Mouse (Mus musculus) adrenal gland, postnatal 25 days (tissue): ENCODE data around the gene Ugt1a5. TPM values are rescaled to one million over a fixed set of nuclear protein-coding genes. Genes with fewer than 3 reads are reported as not detected.

Experiments
- DNase-seq: peaks from one replicate; pipeline ENCODE4 v3.0.0; 2021; ENCODE audit warnings: mixed read lengths
- total RNA-seq: library from RNA; stranded (reverse); gene quantifications from 2 replicates; pipeline ENCODE4 v1.2.3, GENCODE M21; 2021

Ugt1a5 gene
- total RNA-seq, 1 experiment from 2014 or later = 0.58 TPM

DNA sequence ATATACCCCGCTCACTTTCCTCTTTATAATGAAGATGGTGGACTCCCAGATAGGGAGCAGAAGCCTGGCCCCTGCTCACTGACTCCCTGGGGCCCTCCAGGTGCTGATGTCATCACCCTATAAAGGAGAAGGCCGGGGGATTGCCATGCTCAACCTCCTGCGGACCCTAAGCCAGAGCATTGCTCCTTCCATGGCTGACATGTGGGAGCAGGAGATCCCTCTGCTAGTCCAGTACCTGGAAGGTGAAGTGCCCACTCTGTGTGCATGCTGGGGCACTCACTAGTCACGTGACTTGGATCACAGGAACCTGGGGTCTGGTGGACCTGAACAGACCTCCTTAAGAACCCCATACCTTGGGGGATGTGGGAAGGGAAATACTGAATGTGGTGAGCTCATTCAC lies 74.8 kb downstream of the Ugt1a5 start:
- no peak for DNase-seq

DNA sequence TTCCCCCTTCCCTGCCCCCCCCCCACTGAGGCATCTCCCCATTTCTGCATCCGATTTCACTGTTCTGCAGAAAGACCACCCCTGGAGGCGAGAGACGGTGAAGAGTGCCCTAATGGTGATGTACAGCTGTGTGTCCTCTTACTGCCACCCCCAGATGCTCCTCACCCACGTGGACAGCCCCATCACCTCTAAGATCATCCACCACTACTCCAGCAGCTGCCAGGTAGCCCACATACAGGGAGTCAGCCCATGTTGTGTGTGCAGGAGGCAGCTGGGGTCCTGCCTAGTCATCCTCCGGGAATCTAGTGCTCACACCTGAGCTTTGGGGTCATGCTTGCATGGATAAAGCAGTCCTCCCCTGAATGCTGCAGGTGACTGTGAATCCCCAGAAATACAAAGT lies 78.0 kb downstream of the Ugt1a5 start:
- no peak for DNase-seq

DNA sequence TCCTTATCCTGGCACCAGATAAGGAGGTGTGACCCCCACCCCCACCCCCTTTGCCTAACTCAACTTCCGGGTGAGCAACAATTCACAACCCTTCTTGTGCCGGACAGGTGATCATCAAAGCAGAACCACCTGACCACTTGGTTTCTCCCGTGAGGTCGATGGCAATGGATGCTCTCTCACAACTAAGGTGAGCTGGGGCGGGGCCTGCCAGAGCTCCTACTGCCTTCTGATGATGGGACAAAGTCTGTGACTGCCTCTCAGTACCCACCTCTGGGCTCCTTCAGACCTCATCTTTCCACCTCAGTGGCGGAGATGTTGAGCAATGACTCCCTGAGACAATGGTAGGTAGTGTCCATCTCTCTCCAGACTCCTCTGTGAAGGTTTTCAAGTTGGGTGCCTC lies 80.1 kb downstream of the Ugt1a5 start:
- DNase-seq = no peak

DNA sequence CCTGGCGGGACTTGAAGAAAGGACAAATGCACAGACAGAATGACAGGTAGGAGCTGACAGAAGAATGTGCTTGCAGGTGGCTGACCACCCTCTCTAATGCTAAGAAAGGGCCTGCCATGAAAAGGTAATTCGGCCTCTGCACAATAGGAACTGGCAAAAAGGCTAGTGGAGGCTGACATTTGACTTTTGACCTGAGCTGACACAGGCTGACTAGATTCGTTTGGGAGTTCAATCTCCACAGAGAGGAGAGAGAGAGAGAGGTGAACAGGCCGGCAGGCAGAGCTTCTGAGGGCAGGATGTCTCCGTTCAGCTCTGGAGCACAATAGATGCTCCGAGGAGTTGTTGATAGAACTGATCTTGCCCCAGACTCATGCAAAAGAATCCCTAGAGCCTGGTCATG lies 80.6 kb downstream of the Ugt1a5 start:
- DNase-seq = no peak

DNA sequence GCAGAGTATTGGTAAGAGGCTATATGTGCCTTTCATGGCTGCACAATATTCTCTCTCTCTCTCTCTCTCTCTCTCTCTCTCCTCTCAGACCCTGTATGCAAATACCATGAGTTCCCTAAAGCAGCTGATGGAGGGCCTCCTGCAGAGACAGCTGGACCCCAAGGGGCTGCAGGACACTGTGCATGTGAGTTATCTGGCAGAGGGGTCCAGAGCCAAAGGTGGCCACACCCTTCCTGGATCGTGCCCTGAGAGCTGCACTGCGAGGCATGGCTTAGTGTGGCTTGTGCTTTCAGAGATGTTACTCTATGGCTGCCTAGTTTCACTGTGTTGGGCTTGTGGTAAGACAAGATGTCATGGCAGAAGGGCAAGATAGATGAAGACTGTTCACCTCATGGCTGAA lies 81.8 kb downstream of the Ugt1a5 start:
- DNase-seq = no peak

DNA sequence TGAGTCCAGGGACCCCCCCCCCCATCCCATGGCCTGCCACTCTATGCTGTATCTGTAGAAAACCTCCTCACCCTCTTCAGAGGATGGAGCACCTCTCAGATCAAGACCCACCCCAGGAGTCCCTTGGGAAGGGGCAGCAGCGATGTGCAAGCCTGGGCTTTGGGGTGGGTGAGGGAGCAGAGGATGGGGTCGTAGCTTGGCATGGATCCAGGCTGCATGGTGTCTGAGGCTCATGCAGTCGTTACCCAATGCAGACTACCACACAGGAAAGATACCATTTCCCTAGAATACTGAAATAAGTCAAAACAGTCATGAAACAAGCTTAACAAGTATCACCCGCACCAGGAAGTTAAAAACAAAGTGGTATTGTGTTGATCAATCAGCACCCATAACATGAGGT lies 82.8 kb downstream of the Ugt1a5 start:
- no peak for DNase-seq

DNA sequence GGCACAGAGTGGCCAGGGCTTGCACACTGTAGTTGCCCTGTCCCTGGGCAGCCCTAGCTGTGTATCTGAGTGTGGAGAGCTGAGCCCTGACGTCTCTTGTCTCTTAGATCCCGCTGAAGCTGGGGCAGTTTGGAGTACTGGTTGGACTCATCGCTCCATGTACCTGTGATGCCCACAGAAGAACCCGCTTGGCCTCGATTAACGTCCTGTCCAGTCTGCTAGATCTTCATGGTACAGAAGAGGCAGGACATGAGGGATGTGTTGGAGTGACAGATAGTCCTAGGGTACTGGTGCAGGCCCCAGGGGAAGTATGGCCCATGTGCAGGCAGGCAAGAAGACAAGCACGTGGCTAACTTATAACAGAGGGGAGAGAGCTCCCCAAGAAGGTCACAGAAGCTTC lies 83.8 kb downstream of the Ugt1a5 start:
- no peak for DNase-seq

DNA sequence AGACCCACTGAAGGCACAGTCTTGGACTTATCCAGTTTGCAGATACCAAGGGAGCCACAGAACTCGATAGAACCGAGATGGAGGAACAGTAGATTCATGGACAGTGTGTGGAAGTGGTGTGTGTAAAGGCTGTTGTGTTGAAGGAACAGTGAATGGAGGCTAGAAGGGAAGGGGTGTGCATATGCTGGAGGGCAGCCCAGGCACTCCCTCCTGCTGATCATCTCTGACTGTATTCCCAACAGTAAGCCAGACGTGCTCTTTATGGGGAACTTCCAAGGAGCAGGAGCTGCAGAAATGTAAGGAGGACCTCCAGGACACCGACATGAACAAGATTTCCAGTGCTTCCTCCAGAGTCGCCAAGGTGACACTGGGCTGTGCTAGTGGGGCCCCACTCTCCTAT lies 84.2 kb downstream of the Ugt1a5 start:
- no peak for DNase-seq

DNA sequence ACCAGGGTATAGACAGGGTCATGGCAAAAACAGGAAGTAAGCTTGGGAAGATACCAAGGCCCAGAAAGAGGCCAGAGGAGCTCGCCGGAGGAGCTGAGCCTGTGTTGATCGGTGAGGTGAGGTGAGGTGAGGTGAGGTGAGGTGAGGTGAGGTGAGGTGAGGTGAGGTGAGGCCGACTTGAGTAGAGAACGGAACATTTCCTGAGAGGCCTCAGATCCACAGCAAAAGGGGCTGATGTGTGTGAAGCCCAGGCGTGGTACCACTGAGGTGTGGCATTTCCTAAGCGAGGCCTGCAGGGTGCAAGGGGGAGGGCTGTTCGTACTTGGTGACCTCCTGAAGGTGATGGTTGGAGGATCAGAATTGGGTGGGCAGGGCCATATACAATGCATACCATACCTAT lies 87.3 kb downstream of the Ugt1a5 start:
- DNase-seq = no peak

DNA sequence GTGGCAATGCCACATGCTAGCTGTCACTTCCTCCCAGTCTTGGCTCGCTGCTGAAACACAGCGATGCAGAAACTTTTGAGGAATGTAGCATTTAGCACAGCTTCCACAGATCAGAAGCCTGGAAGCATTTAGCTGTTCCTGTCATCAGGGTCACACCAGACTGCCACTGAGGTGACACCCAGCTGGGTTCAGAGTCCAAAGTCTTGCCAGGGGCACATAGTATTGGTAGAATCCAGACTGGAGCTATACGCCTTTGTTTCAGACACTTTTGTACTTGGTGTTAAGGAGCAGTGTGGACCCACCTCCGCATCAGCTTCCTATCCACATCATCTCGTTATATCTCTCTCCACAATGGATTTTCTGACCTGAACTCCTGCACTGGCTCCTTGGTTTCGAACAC lies 87.7 kb downstream of the Ugt1a5 start:
- DNase-seq = no peak

DNA sequence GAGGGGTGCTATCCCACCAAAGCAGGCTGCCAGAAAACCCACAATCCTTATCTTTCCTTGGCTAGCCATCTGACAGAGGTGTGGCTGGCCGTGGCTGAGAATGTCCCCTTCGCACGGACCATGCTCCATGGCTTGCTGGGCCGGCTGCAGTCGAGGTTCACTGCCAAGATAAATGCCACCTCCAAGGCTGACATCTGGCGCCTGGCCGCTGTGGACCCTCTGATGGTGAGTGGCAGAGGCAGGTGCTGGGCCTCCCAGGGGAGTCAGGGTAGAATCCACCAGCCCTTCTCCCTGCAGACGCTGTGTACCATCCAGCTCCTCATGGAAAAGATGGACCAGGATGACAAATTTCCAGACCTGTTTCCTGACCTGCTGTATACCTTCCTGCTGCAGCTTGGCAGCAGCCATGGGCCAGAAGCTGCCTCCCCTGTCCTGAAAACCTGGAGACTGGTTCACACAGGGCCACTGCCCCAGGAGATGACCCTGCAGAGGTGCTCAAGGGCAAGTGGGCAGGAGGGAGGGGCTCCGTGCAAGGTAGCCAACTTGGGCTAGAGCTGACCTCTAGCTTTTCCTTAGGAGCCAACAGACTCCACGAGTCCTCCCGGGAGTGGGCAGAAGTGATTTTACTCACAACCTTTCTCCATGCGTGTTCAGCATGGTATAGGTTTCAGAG lies 89.1 kb downstream of the Ugt1a5 start:
- no peak for DNase-seq

DNA sequence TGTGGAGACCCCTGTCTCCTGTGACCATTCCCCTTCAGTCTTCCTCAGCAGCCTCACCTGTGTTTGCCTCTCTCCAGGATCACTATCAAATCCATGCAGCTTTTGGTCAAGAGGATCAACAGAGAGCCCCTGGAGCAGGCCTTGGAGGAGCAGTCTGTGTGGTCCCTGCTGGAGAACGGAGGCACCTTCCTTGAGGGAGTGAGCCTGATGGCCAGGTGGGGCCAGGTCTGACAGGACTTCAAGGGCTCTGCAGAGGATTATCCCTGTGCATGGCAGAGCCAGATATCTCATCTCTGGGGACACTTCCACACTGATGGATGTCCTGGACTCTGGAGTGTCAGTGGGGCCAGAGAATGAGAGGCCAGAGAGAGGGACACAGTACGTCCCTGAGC lies 89.7 kb downstream of the Ugt1a5 start:
- no peak for DNase-seq

DNA sequence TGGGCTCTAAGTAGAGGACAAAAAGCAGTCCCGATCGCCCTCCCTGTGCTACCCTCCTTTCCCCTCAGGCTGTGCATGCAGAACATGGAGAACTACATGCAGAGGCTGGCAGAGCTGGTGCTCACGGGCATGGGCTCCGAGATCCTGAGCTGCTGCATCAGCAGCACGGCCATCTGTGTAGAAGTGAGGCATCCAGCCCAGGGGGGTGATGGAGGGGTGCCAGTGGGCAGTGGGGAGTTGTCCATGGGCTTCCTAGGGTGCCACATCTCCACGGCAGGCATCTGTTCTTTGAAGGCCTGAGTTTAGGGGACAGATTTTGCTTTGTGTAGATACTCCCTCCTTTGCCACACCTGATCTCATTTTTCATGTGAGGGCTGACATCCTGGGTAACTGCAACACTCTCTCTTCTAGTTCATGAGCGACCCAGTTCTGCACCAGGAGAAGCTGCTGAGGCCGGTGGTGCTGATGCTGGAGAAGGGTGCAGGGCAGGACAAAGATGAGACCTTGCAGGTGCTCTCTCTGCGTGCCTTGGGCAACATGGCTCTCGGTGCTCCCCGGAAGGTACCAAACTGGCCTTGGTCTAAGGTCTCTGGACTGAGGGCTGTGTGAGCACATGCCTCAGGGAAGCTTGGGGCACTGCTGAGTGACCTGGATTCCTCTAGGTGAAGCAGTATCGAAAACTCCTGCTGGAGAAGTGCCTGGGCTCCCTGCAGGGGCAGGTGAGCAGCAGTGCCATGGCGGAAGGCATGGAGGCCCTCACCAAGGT lies 90.4 kb downstream of the Ugt1a5 start:
- DNase-seq = no peak

DNA sequence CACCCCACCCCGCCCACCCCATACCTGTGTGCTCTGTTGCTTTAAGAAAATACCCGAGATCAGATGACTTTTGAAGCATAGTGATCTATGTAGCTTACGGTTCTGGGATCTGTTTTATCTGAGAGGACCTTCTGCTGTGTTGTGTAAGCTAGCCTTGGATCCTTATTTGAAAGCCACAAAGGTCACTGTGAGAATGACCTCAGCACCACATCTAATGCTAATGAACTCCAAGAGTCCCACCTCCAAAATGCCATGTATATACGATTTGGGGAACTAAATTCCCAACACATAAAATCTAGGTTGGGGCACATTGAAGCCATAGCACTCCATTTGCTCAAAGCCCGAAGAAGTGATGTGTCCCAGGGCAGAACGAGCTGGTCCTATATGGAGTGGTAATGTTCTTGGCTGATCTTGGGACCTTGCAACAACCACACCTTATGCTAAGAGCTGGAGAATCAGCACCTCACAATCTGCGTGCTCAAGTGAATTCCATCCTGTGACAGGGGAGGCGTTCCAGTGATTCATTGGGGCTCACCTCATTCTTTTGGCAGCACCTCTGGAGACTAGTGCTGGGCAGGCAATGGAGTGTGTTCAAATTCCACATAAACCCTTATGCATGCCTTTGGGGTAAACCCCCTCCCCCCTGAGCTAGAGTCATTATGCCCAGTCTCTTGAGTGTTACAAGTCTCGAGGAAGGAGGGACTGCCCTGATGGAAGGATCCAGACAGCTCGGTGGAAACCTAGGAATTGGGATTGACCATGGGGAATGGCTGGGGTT lies 91.3 kb downstream of the Ugt1a5 start:
- no peak for DNase-seq

DNA sequence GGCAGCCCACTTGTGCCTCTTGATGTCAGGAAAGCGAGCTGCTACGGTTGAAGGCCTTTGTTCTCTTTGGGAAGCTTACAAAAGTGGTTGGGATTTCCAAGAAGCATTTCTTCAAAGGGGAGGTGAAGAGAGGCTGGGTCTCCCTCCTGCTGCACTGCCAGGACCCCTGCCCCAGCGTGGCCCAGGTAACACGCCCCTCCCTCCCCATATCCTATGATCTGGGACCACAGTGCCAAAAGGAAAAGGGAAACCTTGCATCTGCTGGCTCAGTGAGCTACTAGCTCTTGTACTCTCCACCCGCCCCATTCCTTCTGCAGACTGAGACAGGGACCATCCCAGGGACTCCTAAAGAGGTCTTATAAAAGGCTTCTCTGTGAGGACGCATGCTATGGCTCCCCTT lies 91.9 kb downstream of the Ugt1a5 start:
- no peak for DNase-seq

DNA sequence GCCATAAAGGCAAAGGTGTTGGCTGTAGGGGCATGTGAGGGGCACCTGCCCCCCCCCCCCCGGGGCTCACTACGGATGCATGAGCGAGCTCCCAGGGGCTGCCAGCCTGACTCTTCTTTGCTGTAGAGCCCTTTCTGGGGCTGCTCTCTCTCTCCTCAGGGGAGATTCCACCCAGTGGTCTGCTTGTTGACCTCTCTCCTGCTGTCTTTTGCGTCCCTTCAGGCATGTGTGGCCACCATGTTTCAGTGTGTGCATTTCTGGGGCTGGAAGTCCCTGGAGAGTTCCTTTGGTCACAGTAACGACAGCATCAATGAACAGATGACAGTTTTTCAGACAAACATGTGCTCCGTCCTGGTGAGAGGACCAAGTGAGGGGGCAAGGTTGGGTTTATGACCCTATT lies 92.5 kb downstream of the Ugt1a5 start:
- no peak for DNase-seq

DNA sequence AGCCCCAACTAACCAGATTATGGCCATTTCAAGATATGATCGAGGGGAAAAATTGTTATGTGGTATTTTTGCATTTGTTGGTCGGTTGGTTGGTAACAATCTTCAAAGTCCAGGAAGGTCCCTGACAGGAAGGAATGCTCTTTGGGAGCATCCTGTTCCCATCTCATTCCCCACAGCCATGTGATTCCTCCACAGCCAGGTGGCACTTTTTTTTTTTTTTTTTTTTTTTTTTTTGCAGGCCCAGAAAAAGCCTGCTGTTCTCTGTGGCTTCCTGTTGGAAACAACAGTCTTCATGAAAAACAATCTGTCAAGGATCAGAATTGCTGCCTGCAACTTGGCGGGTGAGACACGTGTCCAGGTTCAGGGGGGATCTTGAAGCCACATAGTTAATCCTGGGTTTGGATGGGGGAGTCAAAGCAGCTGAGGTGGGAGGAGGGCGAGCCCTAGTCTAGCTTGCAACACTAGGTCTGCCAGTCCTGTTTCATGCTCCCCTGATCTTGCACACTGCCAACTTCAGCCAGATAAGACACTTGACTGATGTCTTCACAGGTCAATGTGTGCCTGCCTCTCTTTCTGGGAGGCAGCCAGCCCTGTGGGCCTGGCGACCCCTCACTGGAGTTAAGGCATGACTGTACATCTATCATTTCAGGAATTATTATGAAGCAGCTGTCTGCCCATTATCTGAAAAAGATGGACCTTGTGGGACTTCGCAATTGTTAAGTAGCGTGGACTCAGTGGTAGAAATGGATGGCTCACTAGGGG lies 93.2 kb downstream of the Ugt1a5 start:
- no peak for DNase-seq

DNA sequence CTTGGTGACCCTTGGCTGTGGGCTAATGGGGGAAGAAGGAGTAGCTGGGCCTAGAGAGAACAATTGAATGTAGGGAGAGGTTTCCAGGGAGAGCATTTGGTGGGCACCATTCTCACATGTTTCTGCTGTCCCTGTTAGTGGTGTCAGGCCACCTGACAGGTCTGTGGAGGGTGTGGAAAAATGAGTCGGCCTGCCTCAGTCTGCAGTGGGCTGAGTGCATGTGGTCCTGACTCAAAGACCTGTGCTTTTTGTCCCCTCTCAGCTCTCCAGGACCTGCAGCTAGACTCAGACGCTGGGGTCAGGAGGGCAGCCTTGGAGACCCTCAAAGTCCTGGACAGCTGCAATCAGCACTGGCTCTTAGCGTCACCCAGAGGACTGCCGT lies 93.8 kb downstream of the Ugt1a5 start:
- DNase-seq = no peak

DNA sequence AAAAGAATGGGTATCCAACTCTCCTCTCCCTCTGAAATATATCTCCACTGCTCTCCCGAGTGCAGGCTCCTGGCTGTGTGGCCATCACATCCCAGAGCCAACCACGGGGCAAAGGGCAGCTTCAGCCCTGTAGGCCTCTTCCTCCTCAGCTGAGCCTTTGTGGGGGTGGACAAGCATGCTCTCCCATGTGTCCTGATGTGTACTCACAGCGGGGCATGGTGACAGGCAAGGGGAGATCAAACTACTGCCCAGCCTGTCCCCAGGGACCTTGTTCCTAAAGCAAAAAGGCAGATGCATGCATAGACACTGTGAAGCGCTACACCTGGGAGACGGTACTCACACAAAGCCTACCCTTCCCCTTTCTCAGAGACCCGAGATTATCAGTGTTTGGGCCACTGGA lies 94.3 kb downstream of the Ugt1a5 start:
- DNase-seq = no peak

DNA sequence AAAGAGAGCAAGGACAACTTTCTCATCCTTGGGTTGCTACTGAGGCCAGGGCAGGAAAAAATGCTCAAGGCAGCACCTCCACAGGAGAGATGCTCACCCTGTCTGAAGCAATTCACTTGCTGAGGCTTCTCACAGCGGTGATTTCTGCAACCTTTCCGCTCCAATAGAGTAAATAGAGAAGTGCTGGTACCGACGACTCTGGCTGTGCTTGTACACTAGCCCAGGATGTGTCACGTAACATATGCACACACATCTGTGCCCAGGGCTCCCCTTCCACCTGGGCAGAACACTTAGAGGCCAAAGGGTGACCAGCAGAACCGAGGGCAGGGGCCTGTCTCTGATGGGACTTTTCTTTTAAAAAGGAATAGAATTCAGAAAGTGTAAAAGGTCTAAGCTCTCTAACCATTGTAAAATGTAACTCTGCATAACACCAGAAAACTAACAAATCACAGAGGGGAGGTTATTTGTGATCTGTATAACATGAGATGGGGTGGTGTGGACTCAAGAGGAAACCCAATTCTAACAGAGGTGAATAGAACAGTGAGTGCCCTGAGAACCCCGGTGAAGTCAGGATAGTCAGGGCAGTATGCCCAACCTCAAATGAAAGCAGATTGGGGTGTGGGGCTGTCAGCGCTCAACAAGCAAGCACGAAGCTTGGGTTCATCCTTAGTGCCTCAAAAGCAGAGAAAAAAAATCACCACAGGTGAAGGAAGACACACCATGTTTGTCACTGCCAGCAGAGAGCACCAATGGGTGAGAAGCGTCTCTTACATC lies 95.0 kb downstream of the Ugt1a5 start:
- DNase-seq = no peak

DNA sequence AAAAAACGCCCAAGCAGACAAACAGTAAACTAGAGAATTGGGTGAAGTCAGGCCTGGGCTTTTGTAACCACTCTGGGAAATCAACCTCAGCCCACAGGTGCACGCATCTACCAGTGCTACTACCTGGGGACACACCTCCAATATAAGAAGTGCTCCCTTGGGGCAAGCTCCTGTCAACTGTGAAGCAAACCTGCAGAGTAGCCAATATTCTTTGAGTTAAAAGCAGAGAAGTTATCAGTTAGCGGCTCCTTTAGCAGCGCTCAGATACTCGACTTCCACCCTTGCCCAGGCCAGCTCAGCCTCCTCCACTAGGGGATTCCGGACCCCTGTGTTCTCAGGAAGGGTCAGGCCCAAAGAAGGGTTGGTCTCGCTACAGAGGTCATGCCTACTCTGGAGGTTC lies 95.9 kb downstream of the Ugt1a5 start:
- no peak for DNase-seq

DNA sequence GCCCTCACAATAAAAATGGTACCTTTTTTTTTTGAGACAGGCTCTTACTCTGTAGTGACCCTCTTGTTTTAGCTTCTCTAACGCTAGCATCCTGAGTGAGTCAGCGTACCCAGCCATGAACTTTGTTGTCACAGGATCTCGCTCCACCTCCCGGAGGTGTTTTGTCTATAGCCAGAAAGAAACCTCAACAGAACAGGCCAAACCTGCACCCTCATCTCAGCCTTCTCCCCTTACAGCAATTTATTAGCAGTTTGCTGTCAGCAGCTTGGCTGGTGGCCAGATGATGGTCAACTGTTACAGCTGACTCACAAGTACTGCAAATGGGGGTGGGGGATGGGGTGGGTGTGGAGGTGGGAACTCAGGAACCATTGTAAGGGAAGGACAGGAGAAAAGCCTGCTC lies 96.4 kb downstream of the Ugt1a5 start:
- peak; percentile 83 for DNase-seq
